Mouse (Mus musculus) cerebellum, adult 2 months (tissue): ENCODE results near the gene Igf2bp3.

ENCODE experiments used
- CTCF ChIP-seq: fragments of 200-500 bp; IDR thresholded peaks from 2 replicates; pipeline ENCODE4 v1.5.1; 2011; ENCODE audit warnings: low read depth, mild to moderate bottlenecking, control low read depth, low read length, moderate library complexity, borderline replicate concordance; ENCODE audit not compliant: insufficient read depth
- POLR2A ChIP-seq: fragments of 200-500 bp; IDR thresholded peaks from 2 replicates; pipeline ENCODE4 v1.6.1; 2011; ENCODE audit warnings: low read length, control low read depth, borderline replicate concordance; ENCODE audit not compliant: insufficient read depth

DNA sequence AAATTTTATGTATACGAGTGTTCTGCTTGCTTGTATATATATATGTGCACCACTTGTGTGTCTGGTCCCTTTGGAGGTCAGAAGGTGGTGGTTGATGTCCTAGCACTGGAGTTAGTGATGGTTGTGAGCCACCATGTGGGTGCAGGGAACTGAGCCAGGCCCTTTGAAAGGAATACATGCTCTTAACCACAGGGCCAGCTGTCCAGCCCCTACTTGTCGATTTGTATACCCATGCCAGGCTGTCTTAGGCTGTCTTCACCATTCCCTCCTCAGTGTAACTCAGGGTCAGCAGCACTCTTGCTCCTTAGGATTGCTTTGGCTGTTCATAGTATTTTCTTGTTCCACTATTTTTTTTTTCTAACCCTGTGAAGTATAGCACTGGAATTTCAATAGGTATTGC lies 136.9 kb downstream of the Igf2bp3 start:
- TF ChIP-seq CTCF: no peak
- no peak for TF ChIP-seq POLR2A
